Mouse (Mus musculus): ENCODE data around the gene Mrps33.
A peak's percentile ranks its signal among the peaks of the same experiment; 100 is the strongest.

The Mrps33 gene

DNA sequence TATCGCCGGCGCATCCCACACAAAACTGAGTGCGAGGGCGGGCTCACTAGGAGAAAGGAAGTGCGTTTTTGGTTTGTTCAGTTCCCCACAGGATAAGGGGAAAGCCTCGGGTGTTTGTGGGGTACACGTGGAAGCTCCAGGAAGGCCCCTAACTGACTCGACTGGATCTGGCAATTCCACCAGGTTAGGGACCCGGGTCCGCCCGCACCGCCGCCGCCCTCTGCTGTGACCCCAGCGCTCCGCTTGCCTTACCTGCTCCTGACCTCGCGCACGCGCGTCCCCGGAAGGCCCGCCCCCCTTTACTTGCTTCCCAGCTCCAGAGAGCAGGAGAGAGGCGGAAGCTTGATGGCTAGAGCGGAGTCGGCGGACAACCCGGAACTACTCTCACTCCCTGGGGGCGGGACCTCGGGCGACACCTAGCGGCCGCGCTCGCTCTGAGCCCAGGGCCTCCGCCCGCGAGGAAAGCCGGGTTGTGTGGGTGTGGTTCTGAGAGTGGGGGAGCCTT is at the start of gene Mrps33:
Gene Mrps33 (minus strand): TSS at position 377 of the 505 bp plus-strand sequence.
- DNase-seq (ENCODE audit: low spot score in 2 of 2): peak; percentile 97 to 98

DNA sequence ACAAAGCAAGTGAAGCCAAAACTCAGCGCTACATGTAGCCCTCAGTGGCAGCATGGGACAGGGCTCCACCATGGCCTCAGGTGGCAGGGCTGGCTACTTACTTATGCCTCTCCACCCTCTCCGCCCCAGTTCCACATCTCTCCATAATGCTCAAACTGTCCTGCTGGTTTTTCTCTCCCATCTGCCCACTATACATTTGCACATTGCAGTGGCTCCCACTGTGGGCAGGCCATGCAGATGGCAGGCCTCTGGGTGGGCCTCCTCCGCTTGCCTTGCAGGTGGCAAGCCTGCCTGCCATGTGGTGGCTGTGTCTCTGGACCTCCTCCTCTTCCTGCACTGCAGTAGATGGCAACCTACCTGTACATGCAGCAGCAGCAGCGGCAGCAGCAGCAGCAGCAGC is 38.9 kb upstream of the Mrps33 start:
- no peak for DNase-seq (ENCODE audit: low spot score in 2 of 2)

DNA sequence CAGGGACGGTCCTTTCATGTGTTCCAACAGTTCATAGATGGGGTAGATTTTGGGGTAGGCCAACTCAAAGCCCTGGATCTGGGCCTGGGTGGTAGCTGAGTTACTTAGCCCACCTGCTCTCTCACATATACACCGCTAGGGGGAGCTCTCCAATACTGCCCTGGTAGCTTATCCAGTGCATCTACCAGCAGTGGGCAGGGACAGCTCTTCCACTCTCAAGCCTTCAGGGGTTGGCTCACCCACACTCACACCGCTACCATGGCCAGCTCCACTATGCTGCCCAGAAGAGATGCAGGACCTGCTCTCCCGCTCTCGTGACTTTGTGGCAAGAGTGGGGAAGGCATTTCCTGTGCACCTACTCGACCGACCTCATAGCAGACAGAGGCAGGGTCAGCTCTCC is 38.0 kb upstream of the Mrps33 start:
- DNase-seq (ENCODE audit: low spot score in 2 of 2): no peak

DNA sequence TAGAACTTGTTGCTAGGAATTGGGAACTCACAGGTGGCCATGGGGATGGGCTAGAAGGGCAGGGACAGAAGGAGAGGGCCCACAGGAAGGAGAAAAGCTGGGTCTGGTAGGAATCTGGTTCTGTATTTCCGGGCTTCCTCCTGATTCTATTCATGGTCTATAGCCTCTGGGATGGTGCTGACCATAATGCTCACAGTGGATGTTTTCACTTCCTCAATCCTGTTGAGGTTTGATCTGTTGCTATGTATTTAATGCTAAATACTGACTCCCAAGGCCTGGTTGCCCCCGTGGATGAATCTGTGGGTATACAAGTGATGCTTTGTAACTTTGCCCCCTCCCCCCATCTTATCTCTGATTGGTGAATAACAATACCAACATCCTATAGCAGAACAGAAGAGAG is 36.8 kb upstream of the Mrps33 start:
- DNase-seq (ENCODE audit: low spot score in 2 of 2): no peak

DNA sequence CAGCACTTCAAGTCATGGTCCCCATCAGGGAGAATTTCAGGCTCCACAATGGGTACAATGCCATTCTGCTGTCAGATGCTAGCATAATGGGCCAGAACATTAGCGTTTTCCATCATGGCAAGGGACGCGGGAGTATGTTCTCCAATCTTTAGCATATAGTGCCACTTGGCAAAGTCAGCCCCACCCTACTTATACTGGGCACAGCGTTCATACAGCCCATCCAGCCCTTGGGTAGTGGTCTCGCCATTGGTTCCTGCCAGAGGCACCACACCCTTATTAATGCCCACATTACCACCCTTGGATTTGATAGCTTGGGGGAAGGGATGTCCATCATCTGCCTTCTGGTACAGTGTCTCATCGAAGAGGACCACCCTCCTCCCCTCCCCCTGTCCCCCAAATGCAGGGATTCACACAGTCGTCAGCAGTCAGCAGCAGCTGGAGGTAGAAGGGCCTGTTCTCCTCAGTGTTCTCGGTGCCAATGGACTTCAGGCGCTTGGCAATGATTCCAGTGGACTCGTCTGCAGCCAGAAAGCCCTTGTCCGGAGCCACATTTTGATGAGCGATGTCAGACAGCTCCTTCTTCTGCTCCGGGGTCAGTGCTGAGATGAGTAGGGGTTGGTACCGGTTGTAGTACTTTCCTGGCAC is 33.0 kb upstream of the Mrps33 start:
- DNase-seq (ENCODE audit: low spot score in 2 of 2): no peak

DNA sequence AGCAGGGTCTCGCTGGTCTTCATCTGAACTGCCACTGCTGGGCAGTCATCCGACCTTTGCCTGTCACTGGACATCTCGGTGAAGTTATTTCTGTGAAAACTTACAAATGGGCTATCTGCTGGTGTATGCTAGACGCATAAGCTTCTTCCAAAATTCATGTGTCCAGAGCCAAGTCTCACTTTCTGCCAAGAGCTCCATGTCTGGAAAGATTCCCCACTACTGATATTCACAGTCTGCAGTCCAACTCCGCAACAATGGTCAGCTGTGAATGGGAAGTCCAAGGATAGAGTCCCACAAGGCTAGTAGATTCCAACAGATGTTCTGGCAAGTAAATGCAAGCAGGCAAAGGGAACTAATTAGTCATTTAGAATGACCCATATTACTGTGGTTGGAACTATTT is 17.9 kb upstream of the Mrps33 start:
- no peak for DNase-seq (ENCODE audit: low spot score in 2 of 2)

DNA sequence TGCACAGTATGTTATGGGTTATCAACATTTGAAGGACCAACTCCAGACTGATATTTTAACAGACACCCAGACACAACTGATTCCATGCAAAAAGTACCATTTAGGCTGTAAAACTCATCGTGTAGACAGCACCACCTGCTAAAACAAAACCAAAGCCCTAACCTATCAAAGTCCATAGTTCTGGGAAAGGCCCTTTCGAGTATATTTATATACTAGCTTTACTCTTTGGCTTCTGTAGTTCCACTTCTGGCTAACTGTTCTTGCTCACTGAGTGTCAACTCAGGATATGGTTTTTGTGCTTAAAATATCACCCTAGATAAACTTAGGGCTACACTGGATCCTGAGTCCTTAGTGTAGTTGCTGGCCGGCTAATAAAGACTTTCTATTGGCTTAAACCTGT is 10.5 kb upstream of the Mrps33 start:
- no peak for DNase-seq (ENCODE audit: low spot score in 2 of 2)

DNA sequence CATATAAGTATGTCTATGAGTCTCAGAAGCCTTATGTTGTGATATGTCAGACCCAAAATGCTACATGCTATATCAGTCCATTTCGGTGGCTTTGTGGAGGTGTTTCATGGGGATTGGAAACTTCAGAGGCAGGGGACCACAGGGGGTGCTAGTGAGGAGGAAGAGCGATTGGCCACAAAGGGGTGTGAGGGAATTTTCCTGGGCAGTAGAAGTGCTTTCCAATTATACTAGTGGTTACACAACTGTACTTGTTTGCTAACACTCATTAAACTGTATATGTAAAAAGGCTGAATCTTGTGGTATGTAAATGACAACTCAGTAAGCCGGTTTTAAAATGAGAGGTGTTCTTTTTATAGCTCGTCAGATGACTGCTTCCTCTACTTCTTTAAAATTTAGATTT is 8.1 kb upstream of the Mrps33 start:
- DNase-seq (ENCODE audit: low spot score in 2 of 2): no peak

DNA sequence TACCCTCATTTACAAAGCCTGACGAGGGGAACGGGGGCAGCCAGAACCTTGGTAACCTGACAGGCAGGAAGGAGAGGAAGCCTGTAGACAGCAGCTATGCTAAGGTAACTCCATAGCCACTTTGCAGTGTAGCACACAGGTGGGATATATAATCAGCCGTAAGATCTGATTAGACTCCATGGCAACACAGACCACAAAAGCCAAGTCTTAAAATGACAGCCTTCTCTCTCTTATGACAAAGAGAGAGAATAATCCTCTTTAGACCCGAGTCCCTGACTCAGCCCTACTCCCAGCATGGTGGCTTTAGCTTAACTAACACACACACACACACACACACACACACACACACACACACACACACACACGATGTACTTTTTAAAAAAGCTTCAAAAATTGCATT is 2.3 kb downstream of the Mrps33 start:
- DNase-seq (ENCODE audit: low spot score in 2 of 2): no peak

DNA sequence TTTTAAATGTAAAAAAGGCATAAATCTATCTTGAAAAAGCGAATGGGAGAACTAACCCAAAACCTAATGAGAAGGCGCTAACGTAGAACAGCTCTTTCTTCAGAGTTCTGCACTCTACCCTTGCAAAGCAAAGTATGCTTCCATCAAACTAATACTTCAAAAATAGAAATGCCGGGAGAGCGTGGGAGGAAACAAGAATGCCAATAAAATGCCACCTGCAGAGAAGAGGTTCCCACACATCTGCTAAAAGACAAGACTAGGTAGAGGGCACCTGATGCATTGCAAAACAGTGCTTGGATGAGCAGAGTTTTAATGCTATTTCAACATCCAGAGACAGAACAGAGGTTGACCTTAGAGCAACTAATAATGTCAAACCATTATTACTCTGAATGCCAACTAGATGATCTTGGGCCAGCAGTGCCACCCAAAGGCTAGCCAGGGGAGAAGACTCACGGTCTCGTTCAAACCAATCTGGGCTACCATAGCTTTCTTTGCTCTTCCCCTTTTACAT is 3.7 kb downstream of the Mrps33 start:
- DNase-seq (ENCODE audit: low spot score in 2 of 2): no peak

DNA sequence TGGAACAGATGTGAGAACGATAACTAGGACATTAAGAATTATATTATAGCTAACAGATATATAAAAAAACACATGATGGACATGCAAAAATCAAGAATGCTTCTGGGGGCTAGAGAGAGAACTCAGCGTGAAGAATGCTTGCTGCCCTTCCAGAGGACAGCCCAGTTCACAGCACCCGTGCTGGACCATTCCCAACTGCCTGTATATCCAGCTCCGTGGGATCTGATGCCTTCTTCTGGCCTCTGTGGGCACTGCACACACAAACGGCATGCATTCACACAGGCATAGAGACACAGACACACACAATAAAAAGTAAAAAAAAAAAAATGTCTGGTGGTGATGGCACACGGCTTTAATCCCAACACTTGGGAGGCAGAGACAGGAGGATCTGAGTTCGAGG is 4.5 kb downstream of the Mrps33 start:
- no peak for DNase-seq (ENCODE audit: low spot score in 2 of 2)

DNA sequence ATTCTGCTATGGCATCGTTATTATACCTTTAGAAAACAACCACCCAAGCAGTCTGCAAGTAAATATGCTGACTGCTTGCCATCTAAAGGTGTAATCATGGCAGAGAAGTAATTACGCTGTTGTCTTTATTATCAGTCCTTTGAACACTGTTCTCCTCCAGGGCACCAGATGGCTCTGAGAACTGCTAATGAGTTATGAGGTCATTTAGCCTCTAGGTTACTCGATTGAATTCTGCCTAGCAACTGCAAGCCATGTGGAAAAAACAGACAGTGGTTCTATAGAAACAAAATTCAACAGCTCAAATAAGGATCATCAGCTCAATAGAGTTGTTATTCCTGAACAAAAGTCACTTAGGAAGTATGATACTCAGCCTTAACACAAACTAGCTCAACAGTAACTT is 4.9 kb downstream of the Mrps33 start:
- no peak for DNase-seq (ENCODE audit: low spot score in 2 of 2)

DNA sequence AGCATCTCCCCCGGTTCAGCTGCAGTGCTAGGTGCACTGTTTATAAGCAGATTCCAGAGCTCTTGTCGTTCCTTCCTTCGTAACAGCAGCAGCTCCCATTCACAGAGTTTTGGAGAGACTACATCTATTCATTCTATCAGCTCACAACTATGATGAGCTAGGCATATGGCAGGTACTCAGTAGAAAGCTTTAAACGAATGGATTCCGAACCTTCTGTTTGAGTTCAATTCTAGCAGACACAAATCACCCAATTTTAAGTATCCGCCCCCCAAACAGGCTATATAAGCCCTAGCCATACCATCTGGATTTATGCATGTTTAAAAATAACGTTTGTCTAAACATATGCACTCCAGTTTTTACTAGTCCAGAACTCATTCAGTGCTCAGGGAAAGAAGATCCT is 9.8 kb downstream of the Mrps33 start:
- DNase-seq (ENCODE audit: low spot score in 2 of 2): no peak

DNA sequence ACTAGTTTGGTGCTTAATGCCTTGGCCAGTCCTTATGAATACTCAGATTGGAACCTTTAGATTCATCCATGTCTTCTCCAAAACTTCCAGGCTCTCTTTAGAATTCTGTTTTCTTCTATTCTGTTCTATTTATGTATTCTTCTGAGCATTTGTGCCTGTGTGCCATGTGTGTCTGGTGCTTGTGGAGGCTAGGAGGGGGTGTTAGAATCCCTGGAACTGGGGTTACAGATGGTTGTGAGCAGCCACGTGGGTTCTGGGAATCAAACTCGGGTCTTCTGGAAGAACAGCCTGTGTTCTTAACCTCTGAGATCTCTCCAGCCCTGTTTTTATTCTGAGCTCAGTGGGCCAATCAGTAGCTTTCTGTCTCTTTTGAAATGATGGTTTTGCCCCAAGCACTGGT is 13.7 kb downstream of the Mrps33 start:
- DNase-seq (ENCODE audit: low spot score in 2 of 2): no peak

DNA sequence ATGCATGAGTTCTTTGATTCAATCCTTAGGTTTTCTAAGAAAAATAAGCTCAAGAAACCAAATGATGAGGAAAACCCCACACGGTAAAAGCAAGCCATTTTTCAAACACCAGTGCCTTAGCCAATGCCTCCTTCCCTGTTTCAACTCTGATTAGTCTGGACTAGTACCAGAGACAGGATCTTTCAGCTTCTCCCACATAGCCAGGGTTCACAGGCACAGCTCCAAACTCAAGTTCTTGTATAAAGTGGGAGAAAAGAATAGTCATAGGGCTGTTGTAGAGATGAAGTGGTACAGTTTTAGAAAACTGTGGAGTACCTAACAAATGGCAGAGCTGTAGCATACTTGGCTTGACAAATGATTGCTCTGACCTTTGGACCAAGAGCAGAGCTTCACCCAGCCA is 14.6 kb downstream of the Mrps33 start:
- DNase-seq (ENCODE audit: low spot score in 2 of 2): no peak

DNA sequence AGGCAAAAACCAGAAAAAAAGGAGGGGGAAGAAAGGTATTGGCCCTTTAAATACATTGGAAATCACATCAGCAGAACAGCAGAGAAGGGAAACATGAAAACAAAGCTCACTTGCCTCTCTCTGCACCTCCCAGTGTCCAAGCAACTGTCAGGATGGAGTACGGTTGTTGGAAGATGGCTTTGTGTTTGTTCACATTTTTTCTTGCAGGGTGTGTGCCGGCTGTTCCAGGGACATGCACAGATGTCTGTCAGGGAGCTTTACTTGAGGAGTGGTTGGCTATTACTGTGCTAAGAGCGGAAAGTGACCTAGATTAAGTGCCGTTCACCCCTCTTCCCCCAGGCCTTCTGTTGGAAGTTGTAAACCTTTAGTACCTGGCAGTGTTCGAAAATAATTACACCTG is 19.0 kb downstream of the Mrps33 start:
- DNase-seq (ENCODE audit: low spot score in 2 of 2): no peak

DNA sequence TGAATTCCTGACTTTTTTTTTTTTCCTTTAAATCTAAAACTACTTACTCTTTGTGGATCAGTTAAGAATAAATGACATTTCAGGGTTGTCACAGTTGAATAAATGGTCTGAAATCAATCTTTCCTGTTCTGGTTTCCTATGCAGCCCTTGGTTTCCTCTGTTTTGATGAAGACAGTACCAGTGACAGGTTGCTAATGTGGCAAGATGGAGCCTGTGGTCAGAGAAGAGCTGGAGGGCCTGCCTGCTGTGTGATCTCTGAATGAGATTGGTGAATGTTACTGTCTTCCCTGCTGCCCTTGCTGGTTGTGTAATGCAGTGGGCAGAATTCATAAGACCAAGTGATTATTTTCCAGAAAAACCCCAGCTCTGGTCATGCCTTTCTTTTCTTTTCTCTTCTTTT is 22.4 kb downstream of the Mrps33 start:
- DNase-seq (ENCODE audit: low spot score in 2 of 2): no peak

DNA sequence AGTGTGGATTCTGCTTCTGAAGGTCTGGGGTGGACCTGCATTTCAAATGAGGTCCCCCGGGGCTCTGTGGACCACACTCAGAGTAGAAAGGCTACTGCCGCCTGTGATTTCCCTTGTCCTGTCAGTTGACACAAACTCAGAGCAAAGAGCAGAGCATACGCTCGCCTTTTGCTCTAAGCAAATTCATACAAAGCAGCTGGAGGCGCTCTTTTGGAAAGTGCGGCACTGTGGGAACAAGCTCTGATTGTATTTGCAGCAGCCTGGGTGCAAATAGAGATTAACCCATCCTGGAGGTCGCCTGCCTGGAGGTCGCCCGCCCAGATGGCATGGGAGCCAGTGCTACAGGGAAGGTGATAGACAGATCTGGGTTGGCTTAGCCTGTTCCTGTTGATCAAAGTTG is 23.0 kb downstream of the Mrps33 start:
- no peak for DNase-seq (ENCODE audit: low spot score in 2 of 2)

DNA sequence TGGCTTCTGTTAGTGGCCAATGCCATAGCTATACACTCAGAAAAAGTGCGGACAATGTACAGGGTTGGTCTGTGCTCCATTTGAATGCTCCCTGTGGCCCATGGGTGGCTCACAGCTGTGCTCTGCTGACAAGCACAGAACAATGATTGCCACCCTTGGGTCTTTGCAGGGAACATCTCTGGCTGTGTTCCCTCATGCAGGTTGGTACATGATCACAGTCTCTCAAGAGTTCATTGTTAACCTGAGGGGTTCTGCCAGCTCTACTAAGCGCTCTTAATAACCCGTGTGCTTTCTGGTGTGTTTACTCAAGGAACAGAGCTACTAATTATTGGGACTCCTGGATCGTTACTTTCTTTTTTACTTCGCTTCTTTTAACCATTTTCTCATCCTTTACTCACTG is 24.8 kb downstream of the Mrps33 start:
- no peak for DNase-seq (ENCODE audit: low spot score in 2 of 2)

DNA sequence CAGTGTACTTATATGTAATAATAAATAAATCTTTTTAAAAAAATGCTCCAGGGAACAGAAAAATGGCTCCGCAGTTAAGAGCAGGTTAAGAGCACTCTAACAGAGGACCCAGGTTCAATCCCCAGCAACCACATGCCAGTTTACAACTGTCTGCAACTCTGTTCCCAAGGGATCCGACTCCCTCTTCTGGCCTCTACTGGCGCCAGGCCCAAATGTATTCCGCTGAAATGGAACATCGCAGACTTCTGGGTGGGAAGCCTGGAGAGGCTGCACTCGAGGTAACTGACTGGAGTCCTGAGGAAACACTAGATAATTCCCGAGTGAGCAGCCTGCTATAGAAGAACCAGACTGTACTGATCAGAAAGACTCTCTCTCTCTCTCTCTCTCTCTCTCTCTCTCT is 27.3 kb downstream of the Mrps33 start:
- DNase-seq (ENCODE audit: low spot score in 2 of 2): no peak

DNA sequence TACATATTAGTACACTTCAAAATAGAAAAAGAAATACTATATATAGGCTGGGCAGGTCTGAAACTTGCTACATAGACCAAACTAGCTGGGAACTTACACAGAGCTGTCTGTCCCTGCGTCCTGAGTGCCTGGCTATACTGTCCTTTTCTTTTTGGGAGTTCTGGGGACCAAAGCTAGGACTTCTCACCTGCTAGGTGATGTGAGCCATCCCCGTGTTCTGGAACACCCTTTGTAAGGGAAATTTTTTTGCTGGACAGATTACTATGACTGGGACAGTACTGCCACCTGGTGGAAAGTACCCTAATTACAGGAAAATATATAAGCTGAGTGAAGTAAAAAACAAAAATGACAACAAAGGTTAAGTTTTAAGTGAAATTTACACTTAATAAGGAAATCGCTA is 28.2 kb downstream of the Mrps33 start:
- DNase-seq (ENCODE audit: low spot score in 2 of 2): peak; percentile 4 to 36

DNA sequence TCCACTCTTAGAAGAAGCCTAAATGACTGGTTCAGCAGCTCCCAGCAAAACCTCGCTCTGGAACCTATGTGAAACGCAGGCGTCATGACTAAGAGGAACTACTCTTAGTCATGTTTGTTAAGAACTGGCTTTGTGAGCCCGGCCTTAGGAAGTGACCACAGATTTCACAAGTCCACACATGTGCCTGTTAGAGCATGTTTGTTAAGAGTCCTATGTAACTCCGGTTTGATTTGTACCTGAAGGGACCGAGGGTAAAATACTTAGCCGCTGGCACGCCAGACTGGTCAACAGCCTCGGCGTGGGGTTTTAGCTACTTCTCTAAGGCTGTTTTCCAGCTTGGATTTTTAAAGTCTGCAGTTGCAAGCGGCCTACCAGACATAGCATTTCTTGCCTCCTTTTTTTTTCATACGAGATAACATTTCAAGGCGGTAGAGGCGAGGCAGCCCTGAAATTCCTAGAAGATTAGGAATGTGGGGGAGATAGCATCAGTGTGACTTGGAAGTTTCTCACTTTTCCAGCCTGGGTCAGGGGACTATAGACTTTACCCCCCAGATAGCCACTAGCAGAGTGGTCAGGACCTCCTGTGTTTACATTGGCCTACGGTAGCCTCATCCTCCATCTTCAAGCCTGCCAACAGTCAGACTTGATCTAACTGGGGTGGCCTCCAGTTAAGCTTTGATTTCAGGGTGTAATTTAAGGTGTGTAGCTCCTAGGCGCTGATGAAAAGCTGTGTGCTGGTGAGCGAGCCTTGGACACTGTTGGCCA is 28.8 kb downstream of the Mrps33 start:
- DNase-seq (ENCODE audit: low spot score in 2 of 2): peak in 1 of 2 experiments; percentile 31

All from spleen, postnatal 36 days (tissue).